Mouse (Mus musculus) small intestine, adult 2 months (tissue): ENCODE measurements around the gene Nfatc3. TPM values are rescaled to one million over a fixed set of nuclear protein-coding genes. Genes with fewer than 3 reads are reported as not detected.

Experiments used
- H3K27ac ChIP-seq: fragments of 200-500 bp; 2 replicates; pipeline ENCODE4 v1.5.1; 2012; ENCODE audit warnings: low read depth, low read length, control low read depth, inconsistent platforms; ENCODE audit not compliant: insufficient read depth
- H3K27me3 ChIP-seq: fragments of 200-500 bp; 2 replicates; pipeline ENCODE4 v1.6.1; 2012; ENCODE audit warnings: mild to moderate bottlenecking, moderate library complexity, low read length, inconsistent platforms; ENCODE audit not compliant: control insufficient read depth, insufficient read depth
- H3K36me3 ChIP-seq: fragments of 200-500 bp; 2 replicates; pipeline ENCODE4 v1.6.1; 2012; ENCODE audit warnings: mild to moderate bottlenecking, low read length, control low read depth, inconsistent platforms; ENCODE audit not compliant: control insufficient read depth, insufficient read depth
- H3K4me1 ChIP-seq: fragments of 200-500 bp; 2 replicates; pipeline ENCODE4 v1.6.1; 2012; ENCODE audit warnings: low read length, inconsistent platforms, mixed read lengths; ENCODE audit not compliant: control insufficient read depth, insufficient read depth, insufficient read length
- H3K4me3 ChIP-seq: fragments of 200-500 bp; 2 replicates; pipeline ENCODE4 v1.5.1; 2012; ENCODE audit warnings: low read depth, mild to moderate bottlenecking, control low read depth, inconsistent platforms, low read length, moderate library complexity
- CTCF ChIP-seq: fragments of 200-500 bp; IDR thresholded peaks from 2 replicates; pipeline ENCODE4 v1.5.1; 2012; ENCODE audit warnings: low read depth, mild to moderate bottlenecking, control low read depth, inconsistent platforms, low read length, moderate library complexity, mixed read lengths; ENCODE audit not compliant: insufficient replicate concordance, insufficient read length; ENCODE audit errors: extremely low read depth
- POLR2A ChIP-seq: fragments of 200-500 bp; IDR thresholded peaks from 2 replicates; pipeline ENCODE4 v1.6.1; 2012; ENCODE audit warnings: low read depth, mild to moderate bottlenecking, control low read depth, inconsistent platforms, low read length, moderate library complexity
- WGBS: fragments of 180-500 bp; shearing (Covaris S2); methylation state at CpG from one replicate; pipeline ENCODE4 v1.1.7; 2018; 5-methylcytosine and 5-hydroxymethylcytosine counted together
- polyA plus RNA-seq: library from polyadenylated mRNA; depleted of rRNA; stranded (reverse); fragments of >200 nt; gene quantifications from 2 replicates; pipeline ENCODE4 v1.2.3, GENCODE M21; 2012

Nfatc3 gene
- polyA plus RNA-seq, 1 experiment, result 17.0 TPM

DNA sequence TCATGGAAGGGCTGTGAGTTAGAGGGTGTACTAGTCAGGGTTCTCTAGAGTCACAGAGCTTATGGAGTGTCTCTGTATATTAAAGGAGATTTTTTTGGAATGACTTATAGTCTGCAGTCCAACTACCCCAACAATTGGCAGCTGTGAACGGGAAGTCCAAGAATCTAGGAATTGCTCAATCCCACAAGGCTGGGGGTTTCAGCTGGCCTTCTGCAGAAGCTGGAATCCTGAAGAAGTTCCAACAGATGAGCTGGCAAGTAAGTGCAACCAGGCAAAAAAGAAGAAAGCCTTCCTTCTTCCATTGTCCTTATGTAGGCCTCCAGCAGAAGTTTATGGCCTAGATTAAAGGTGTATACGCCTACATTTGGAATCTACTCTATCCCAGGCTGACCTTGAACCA is 86.7 kb downstream of the Nfatc3 start:
- H3K4me3 ChIP-seq, result no peak overlapping the region
- 61% methylated on average over 2 of the region's 2 CpGs for WGBS

DNA sequence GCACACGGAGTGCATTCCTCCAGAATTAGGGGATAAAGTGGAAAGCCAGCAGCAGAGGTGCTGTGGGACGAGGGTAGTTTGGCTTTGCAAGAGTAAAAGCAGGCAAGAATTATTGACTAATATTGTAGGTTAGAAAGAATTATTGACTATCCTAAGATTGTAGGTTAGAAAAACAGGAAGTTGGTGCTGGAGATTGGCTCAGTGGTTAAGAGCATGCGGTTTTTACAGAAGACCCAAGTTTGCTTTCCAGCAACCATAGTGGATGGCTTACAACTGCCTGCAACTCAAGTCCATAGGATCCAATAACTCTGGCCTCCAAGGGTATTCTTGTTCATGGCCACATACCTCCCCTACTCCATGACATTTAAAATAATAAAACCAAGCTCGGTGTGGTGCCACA is 87.4 kb downstream of the Nfatc3 start:
- TF ChIP-seq CTCF (no peak), POLR2A (no peak)
- H3K36me3 ChIP-seq, result no peaks in the 10 kb centered on the region
- 87% methylated on average over 4 of the region's 4 CpGs for WGBS
- no peaks in the 10 kb centered on the region; the same call in 1 of the 2 replicates for H3K4me1 ChIP-seq
- H3K27me3 ChIP-seq, result no peaks in the 10 kb centered on the region
- no peak overlapping the region for H3K27ac ChIP-seq
- no peak overlapping the region for H3K4me3 ChIP-seq

More for the DNA sequence above, 86.7 kb downstream of the Nfatc3 start:
- Histone ChIP-seq H3K27ac (no peak overlapping the region), H3K4me1 (no peaks in the 10 kb centered on the region), H3K36me3 (no peaks in the 10 kb centered on the region), H3K27me3 (no peaks in the 10 kb centered on the region)
- TF ChIP-seq CTCF, result no peak

DNA sequence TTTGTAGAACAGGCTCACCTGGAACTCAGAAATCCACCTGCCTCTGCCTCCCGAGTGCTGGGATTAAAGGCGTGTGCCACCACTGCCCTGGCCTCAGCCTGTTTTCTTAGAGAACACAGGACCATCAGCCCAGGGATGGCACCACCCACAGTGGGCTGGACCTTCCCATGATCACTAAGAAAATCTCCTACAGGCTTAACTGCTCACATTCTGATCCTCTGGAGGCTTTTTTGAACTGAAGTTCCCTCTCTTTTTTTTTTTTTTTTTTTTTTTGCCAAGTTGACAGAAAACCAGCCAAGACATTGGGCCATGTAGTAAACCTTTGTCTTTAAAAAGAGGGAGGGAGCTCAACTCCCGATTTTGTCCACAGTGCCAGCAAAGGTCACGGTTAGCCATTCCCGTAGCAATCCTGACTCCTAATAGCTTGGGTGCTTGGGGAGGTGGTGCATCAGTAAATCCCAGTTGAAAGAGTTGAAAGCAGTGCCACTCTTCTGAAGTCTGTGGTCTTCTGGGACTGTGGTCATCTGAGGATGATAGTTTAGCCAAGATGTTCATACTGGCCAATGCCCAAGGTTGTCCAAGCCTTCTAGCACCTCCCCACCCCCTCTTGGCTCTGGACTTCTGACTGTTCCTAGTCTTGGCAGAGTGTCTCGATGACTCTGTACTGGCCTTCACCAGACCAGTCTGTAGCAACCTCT is 89.4 kb downstream of the Nfatc3 start:
- H3K36me3 ChIP-seq, result no peaks in the 10 kb centered on the region
- H3K4me1 ChIP-seq, result no peaks in the 10 kb centered on the region; the same call in 1 of the 2 replicates
- no peaks in the 10 kb centered on the region for H3K27me3 ChIP-seq
- 74% methylated on average over 6 of the region's 6 CpGs for WGBS
- H3K27ac ChIP-seq, result no peak overlapping the region
- no peak for TF ChIP-seq POLR2A
- TF ChIP-seq CTCF, result no peak
- H3K4me3 ChIP-seq, result no peak overlapping the region

DNA sequence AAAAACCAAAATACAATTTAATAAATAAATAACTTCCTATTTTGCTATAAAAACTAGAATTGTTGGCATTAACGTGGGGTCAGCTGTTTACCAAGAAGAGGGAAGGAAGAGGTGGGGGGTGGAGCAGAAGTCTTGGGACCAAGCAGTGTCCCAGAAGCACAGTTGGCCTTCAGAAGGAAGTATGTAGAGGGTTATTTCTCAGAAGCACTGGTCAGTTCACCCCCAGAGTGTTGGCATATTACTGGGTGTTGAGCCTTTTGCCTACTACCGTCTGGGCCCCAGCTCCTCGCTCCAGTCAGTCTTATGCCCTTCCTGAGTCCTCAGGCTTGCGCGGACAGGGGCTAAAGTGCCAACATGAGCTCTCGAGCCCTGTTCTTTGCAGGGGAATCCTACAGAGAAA is 90.4 kb downstream of the Nfatc3 start:
- no peak overlapping the region for H3K27ac ChIP-seq
- TF ChIP-seq CTCF (no peak), POLR2A (no peak)

DNA sequence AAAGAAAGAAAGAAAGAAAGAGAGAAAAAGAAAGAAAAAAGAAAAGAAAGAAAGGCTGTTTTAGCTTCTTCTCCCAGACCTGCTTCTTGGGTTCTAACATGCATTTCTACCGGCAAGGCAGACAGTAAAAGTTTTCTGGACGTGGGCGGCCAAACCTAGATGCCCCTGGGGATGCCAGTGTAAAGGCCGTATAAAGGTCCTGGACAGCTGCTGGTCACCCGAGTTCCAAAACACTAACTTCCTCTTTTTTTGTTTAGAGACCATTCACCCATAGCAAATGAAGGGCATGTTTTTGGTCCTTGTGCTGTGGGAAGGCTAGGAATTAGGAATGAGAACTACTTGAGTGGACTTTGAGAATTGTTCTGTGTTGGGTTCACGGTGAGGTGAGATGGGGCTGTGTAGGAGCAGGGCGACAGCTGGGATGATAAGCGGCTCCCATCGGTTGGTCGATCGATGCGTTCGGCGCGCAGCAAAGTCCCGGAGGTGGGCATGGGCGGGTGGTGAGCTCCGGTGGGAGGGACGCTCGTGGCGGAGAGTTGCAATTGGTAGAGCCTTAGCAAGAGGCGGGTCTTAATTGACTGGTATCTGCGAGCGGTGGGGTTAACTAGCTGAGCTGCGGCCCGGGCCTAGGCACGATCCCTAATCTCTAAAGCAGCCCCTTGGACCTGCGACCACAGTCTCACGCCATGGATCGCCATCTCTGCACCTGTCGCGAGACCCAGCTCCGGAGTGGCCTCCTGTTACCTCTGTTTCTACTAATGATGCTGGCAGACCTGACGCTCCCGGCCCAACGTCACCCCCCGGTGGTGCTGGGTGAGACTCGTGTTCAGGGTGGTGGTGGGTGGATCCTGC is 91.4 kb downstream of the Nfatc3 start, which contains the start of gene Pla2g15:
TSS of gene Pla2g15 (plus strand) at position 599 of the 852 bp plus-strand sequence.
- Histone ChIP-seq H3K4me3 (peak within 1 kb of the TSS; percentile 69), H3K36me3 (no peaks in the 10 kb centered on the region), H3K4me1 (no peaks in the 10 kb centered on the region; the same call in 1 of the 2 replicates), H3K27ac (peak within 1 kb of the TSS; percentile 17; the same call in 1 of the 2 replicates), H3K27me3 (no peaks in the 10 kb centered on the region)
- no peak for TF ChIP-seq CTCF
- TF ChIP-seq POLR2A, result peak; percentile 44; the same call in 1 of the 2 replicates
- under 1% methylated on average over 38 of the region's 38 CpGs for WGBS

More for the DNA sequence above, 90.4 kb downstream of the Nfatc3 start:
- no peaks in the 10 kb centered on the region for H3K36me3 ChIP-seq
- 93% methylated on average over 6 of the region's 6 CpGs for WGBS
- no peaks in the 10 kb centered on the region for H3K27me3 ChIP-seq
- H3K4me3 ChIP-seq, result no peak overlapping the region
- H3K4me1 ChIP-seq, result no peaks in the 10 kb centered on the region; the same call in 1 of the 2 replicates

DNA sequence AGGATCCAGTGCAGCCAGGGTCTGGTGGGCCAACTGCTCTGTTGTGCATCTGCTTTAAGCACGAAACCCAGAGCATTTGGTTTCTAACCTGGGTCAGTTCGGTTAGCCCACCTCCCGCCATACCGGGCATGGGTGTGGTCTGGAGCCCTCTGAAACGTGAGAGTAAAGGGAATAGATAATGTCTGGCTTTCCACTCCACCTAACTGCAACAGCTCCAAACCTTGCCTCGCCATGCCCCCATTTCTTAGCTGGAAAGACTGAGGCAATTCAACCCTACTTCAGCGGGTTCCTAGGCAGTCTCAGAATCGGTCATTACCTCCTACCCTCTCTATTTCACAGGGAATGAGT is 92.0 kb downstream of the Nfatc3 start:
- 19% methylated on average over 8 of the region's 8 CpGs for WGBS
- H3K27ac ChIP-seq, result no peak overlapping the region
- no peaks in the 10 kb centered on the region for H3K27me3 ChIP-seq

DNA sequence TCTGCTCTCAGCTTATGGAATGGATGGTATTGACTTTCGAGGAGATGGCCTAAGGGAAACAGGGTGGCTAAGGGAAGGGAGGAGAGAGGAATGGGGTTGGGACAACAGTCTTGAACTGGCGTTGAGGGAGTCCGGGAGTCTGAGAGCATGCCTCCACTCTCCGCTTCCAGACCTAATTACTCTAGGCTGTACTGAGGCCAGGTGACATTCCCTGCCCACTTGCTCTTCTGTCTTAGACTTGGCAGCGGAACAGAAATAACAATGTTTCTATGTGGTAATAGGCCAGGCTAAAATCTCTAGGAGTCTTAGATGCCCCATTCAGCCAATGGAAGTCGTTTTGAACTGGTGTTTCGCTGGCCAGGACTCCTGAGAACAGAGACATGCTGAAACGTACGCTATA is 92.4 kb downstream of the Nfatc3 start:
- 69% methylated on average over 9 of the region's 9 CpGs for WGBS
- peak overlapping the region; percentile 69; the same call in 1 of the 2 replicates for H3K4me3 ChIP-seq
- TF ChIP-seq POLR2A, result no peak
- TF ChIP-seq CTCF, result no peak
- H3K36me3 ChIP-seq, result no peaks in the 10 kb centered on the region
- no peak overlapping the region for H3K27ac ChIP-seq
- H3K27me3 ChIP-seq, result no peaks in the 10 kb centered on the region
- no peaks in the 10 kb centered on the region; the same call in 1 of the 2 replicates for H3K4me1 ChIP-seq

More for the DNA sequence above, 92.0 kb downstream of the Nfatc3 start:
- H3K4me1 ChIP-seq, result no peaks in the 10 kb centered on the region; the same call in 1 of the 2 replicates
- TF ChIP-seq CTCF, result no peak
- no peak for TF ChIP-seq POLR2A
- H3K36me3 ChIP-seq, result no peaks in the 10 kb centered on the region
- H3K4me3 ChIP-seq, result peak overlapping the region; percentile 69
